Mouse (Mus musculus) forebrain, embryonic 14.5 days (tissue): ENCODE measurements around the gene Nop14. TPM values are rescaled to one million over a fixed set of nuclear protein-coding genes. Genes with fewer than 3 reads are reported as not detected.
A peak's percentile ranks its signal among the peaks of the same experiment; 100 is the strongest.

Source experiments
- ATAC-seq: fragments of 200-750 bp; cut with Nextera tagmentation; 2 replicates; pipeline ENCODE4 v1.8.0; 2017; ENCODE audit warnings: mild to moderate bottlenecking, moderate library complexity
- DNase-seq: peaks from one replicate; pipeline ENCODE4 v3.0.0-alpha.2; 2015; ENCODE audit warnings: low spot score
- H3K27ac ChIP-seq: fragments of 300-500 bp; sonication (generic); 2 replicates; pipeline ENCODE4 v1.5.1; 2014; ENCODE audit warnings: low read depth, mild to moderate bottlenecking, control low read depth, low read length, moderate library complexity
- H3K27me3 ChIP-seq: fragments of 300-500 bp; sonication (generic); replicated peaks from 2 replicates; pipeline ENCODE4 v1.6.1; 2014; ENCODE audit warnings: low read length, control low read depth, mixed read lengths; ENCODE audit not compliant: control insufficient read depth, insufficient read depth
- H3K36me3 ChIP-seq: fragments of 300-500 bp; sonication (generic); 2 replicates; pipeline ENCODE4 v1.6.1; 2014; ENCODE audit warnings: low read length, control low read depth; ENCODE audit not compliant: control insufficient read depth, insufficient read depth
- H3K4me1 ChIP-seq: fragments of 300-500 bp; sonication (generic); 2 replicates; pipeline ENCODE4 v1.6.1; 2014; ENCODE audit warnings: antibody characterized with exemption, low read length, control low read depth; ENCODE audit not compliant: control insufficient read depth, insufficient read depth
- H3K4me2 ChIP-seq: fragments of 300-500 bp; sonication (generic); 2 replicates; pipeline ENCODE4 v1.6.1; 2014; ENCODE audit warnings: mild to moderate bottlenecking, control low read depth, low read length
- H3K4me3 ChIP-seq: fragments of 300-500 bp; sonication (generic); 2 replicates; pipeline ENCODE4 v1.5.1; 2014; ENCODE audit warnings: low read depth, low read length, control low read depth
- H3K9ac ChIP-seq: fragments of 300-500 bp; sonication (generic); 2 replicates; pipeline ENCODE4 v1.6.1; 2014; ENCODE audit warnings: mild to moderate bottlenecking, low read length, control low read depth, moderate library complexity
- H3K9me3 ChIP-seq: fragments of 300-500 bp; sonication (generic); replicated peaks from 2 replicates; pipeline ENCODE4 v1.6.1; 2016; ENCODE audit warnings: low read length, control low read depth, mixed read lengths; ENCODE audit not compliant: control insufficient read depth
- WGBS: fragments of 180-500 bp; shearing (Covaris S2); extraction: QIAGEN DNeasy Blood & Tissue Kit; methylation state at CpG from one replicate; pipeline ENCODE4 v1.1.7; 2014; 5-methylcytosine and 5-hydroxymethylcytosine counted together
- polyA plus RNA-seq: library from polyadenylated mRNA; unstranded; fragments of >200 nt; fragmentation: Nextera tagmentation; extraction: Ambion mirVana; gene quantifications from 2 replicates; pipeline ENCODE4 v1.2.1, GENCODE M21; 2014

The Nop14 gene
- polyA plus RNA-seq, 1 experiment from 2014 or later, result 23.5 TPM

GRCm38 (mm10) chr5:34636481-34637287 is 23.3 kb downstream of the Nop14 start, which contains the start of gene Mfsd10:
TSS of gene Mfsd10 (minus strand) at chr5:34637212.
- peaks cover 77% of the 10 kb centered on the region for H3K36me3 ChIP-seq
- H3K9ac ChIP-seq, result peak within 1 kb of the TSS; percentile 81
- ATAC-seq (peak; percentile 94), DNase-seq (peak; percentile 91)
- peak within 1 kb of the TSS; percentile 71 for H3K27ac ChIP-seq
- under 1% methylated on average over 48 of the region's 48 CpGs for WGBS
- H3K4me2 ChIP-seq, result peak within 1 kb of the TSS; percentile 94
- H3K4me1 ChIP-seq, result peaks cover 8% of the 10 kb centered on the region
- H3K27me3 ChIP-seq, result no peaks in the 10 kb centered on the region
- H3K4me3 ChIP-seq, result peak within 1 kb of the TSS; percentile 60
- no peaks in the 10 kb centered on the region for H3K9me3 ChIP-seq

GRCm38 (mm10) chr5:34635665-34636192 is 24.2 kb downstream of the Nop14 start:
- H3K36me3 ChIP-seq, result peaks cover 77% of the 10 kb centered on the region
- no peaks in the 10 kb centered on the region for H3K27me3 ChIP-seq
- peaks cover 8% of the 10 kb centered on the region for H3K4me1 ChIP-seq
- H3K4me3 ChIP-seq, result peak overlapping the region; percentile 60
- no peaks in the 10 kb centered on the region for H3K9me3 ChIP-seq
- no peak for DNase-seq
- 61% methylated on average over 10 of the region's 10 CpGs for WGBS
- H3K9ac ChIP-seq, result peak overlapping the region; percentile 81
- peak overlapping the region; percentile 94 for H3K4me2 ChIP-seq
- H3K27ac ChIP-seq, result no peak overlapping the region
- no peak for ATAC-seq

GRCm38 (mm10) chr5:34634746-34635400 is 25.1 kb downstream of the Nop14 start:
- Histone ChIP-seq H3K4me2 (no peak overlapping the region), H3K27ac (no peak overlapping the region), H3K27me3 (no peaks in the 10 kb centered on the region), H3K4me1 (peaks cover 8% of the 10 kb centered on the region), H3K9ac (no peak overlapping the region), H3K4me3 (no peak overlapping the region), H3K36me3 (peaks cover 77% of the 10 kb centered on the region), H3K9me3 (no peaks in the 10 kb centered on the region)
- ATAC-seq, result no peak
- DNase-seq, result no peak
- 92% methylated on average over 13 of the region's 13 CpGs for WGBS

GRCm38 (mm10) chr5:34633641-34634040 is 26.3 kb downstream of the Nop14 start:
- no peak overlapping the region for H3K9ac ChIP-seq
- no peaks in the 10 kb centered on the region for H3K9me3 ChIP-seq
- no peaks in the 10 kb centered on the region for H3K27me3 ChIP-seq
- WGBS, result 82% methylated on average over 4 of the region's 4 CpGs
- H3K4me2 ChIP-seq, result no peak overlapping the region
- ATAC-seq, result no peak
- H3K27ac ChIP-seq, result no peak overlapping the region
- DNase-seq, result no peak
- peaks cover 8% of the 10 kb centered on the region for H3K4me1 ChIP-seq
- peaks cover 77% of the 10 kb centered on the region for H3K36me3 ChIP-seq
- no peak overlapping the region for H3K4me3 ChIP-seq

- no peak overlapping the region for H3K4me3 ChIP-seq
- no peak for ATAC-seq
- no peak overlapping the region for H3K27ac ChIP-seq
- no peaks in the 10 kb centered on the region for H3K9me3 ChIP-seq
- peaks cover 8% of the 10 kb centered on the region for H3K4me1 ChIP-seq
- H3K36me3 ChIP-seq, result peaks cover 77% of the 10 kb centered on the region
- WGBS, result 97% methylated on average over 2 of the region's 2 CpGs
- H3K4me2 ChIP-seq, result no peak overlapping the region
- no peak overlapping the region for H3K9ac ChIP-seq
- H3K27me3 ChIP-seq, result no peaks in the 10 kb centered on the region
- no peak for DNase-seq
Observed at GRCm38 (mm10) chr5:34632996-34633395, 27.0 kb downstream of the Nop14 start.

GRCm38 (mm10) chr5:34609966-34610365 is 50.0 kb downstream of the Nop14 start:
- DNase-seq (no peak), ATAC-seq (no peak)
- H3K9ac ChIP-seq, result no peak overlapping the region
- no peak overlapping the region for H3K27ac ChIP-seq
- H3K4me1 ChIP-seq, result no peaks in the 10 kb centered on the region
- H3K9me3 ChIP-seq, result no peaks in the 10 kb centered on the region
- no peak overlapping the region for H3K4me3 ChIP-seq
- no peak overlapping the region for H3K4me2 ChIP-seq
- 95% methylated on average over 4 of the region's 4 CpGs for WGBS
- no peaks in the 10 kb centered on the region for H3K27me3 ChIP-seq
- peaks cover 81% of the 10 kb centered on the region for H3K36me3 ChIP-seq

GRCm38 (mm10) chr5:34608226-34608625 is 51.7 kb downstream of the Nop14 start:
- DNase-seq (no peak), ATAC-seq (no peak)
- Histone ChIP-seq H3K9ac (no peak overlapping the region), H3K27me3 (no peaks in the 10 kb centered on the region), H3K36me3 (peaks cover 71% of the 10 kb centered on the region), H3K4me1 (no peaks in the 10 kb centered on the region), H3K9me3 (no peaks in the 10 kb centered on the region), H3K27ac (no peak overlapping the region), H3K4me3 (no peak overlapping the region), H3K4me2 (no peak overlapping the region)
- WGBS, result 82% methylated on average over 3 of the region's 3 CpGs

- no peak overlapping the region for H3K4me3 ChIP-seq
- no peak overlapping the region for H3K9ac ChIP-seq
- DNase-seq, result no peak
- WGBS, result 91% methylated on average over 8 of the region's 8 CpGs
- H3K27ac ChIP-seq, result no peak overlapping the region
- no peaks in the 10 kb centered on the region for H3K27me3 ChIP-seq
- no peak overlapping the region for H3K4me2 ChIP-seq
- ATAC-seq, result no peak
- peaks cover 73% of the 10 kb centered on the region for H3K36me3 ChIP-seq
- no peaks in the 10 kb centered on the region for H3K9me3 ChIP-seq
- no peaks in the 10 kb centered on the region for H3K4me1 ChIP-seq
Observed at GRCm38 (mm10) chr5:34607100-34607880, 52.7 kb downstream of the Nop14 start.
